Mouse (Mus musculus) midbrain, embryonic 11.5 days (tissue): ENCODE results near the gene Dirc2. TPM values are rescaled to one million over a fixed set of nuclear protein-coding genes. Genes with fewer than 3 reads are reported as not detected.

ENCODE experiments used
- ATAC-seq: fragments of 200-750 bp; cut with Nextera tagmentation; 2 replicates; pipeline ENCODE4 v1.8.0; 2017; ENCODE audit warnings: moderate TSS enrichment, moderate library complexity; ENCODE audit not compliant: low FRiP score
- DNase-seq: peaks from one replicate; pipeline ENCODE4 v3.0.0; 2015; ENCODE audit warnings: low spot score; ENCODE audit errors: missing footprints
- H3K27ac ChIP-seq: fragments of 300-500 bp; sonication (generic); 2 replicates; pipeline ENCODE4 v1.5.1; 2014; ENCODE audit warnings: low read depth, low read length
- H3K27me3 ChIP-seq: fragments of 300-500 bp; sonication (generic); 2 replicates; pipeline ENCODE4 v1.6.1; 2014; ENCODE audit warnings: mild to moderate bottlenecking, low read length, moderate library complexity, mixed read lengths; ENCODE audit not compliant: control insufficient read depth, insufficient read depth
- H3K36me3 ChIP-seq: fragments of 300-500 bp; sonication (generic); 2 replicates; pipeline ENCODE4 v1.6.1; 2014; ENCODE audit warnings: mild to moderate bottlenecking, low read length, moderate library complexity, mixed read lengths; ENCODE audit not compliant: control insufficient read depth, insufficient read depth
- H3K4me1 ChIP-seq: fragments of 300-500 bp; sonication (generic); 2 replicates; pipeline ENCODE4 v1.6.1; 2014; ENCODE audit warnings: low read length; ENCODE audit not compliant: control insufficient read depth, insufficient read depth
- H3K4me2 ChIP-seq: fragments of 300-500 bp; sonication (generic); 2 replicates; pipeline ENCODE4 v1.6.1; 2014; ENCODE audit warnings: mild to moderate bottlenecking, moderate library complexity
- H3K4me3 ChIP-seq: fragments of 300-500 bp; sonication (generic); 2 replicates; pipeline ENCODE4 v1.5.1; 2014; ENCODE audit warnings: low read depth, low read length
- H3K9ac ChIP-seq: fragments of 300-500 bp; sonication (generic); 2 replicates; pipeline ENCODE4 v1.6.1; 2014; ENCODE audit warnings: low read length
- H3K9me3 ChIP-seq: fragments of 300-500 bp; sonication (generic); 2 replicates; pipeline ENCODE4 v1.6.1; 2016; ENCODE audit warnings: low read length; ENCODE audit not compliant: control insufficient read depth
- WGBS: fragments of 180-500 bp; shearing (Covaris S2); extraction: QIAGEN DNeasy Blood & Tissue Kit; methylation state at CpG from one replicate; pipeline ENCODE4 v1.1.7; 2014; 5-methylcytosine and 5-hydroxymethylcytosine counted together
- polyA plus RNA-seq: library from polyadenylated mRNA; unstranded; fragments of >200 nt; fragmentation: Nextera tagmentation; extraction: Ambion mirVana; gene quantifications from 2 replicates; pipeline ENCODE4 v1.2.1, GENCODE M21; 2014

The Dirc2 gene
- polyA plus RNA-seq, 1 experiment from 2014 or later = 19.3 TPM

DNA sequence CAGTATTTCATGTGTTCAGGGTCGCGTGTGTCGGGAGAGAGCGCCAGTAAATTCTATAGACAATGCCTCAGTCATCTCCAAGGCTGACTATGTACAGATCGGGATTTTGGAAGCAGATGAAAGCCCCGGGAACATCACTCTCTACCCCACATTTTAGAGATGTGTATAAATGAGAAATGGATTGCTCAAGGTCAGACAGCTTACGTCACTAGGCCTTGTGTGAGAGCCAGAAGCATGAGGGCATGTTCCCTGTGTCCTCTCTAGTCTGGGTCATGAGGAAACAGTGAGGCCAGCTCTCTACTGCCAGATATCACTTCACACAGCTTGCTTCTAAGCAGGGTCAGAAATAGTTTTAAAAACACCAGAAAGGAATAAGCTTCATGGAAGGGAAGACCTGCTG is 77.5 kb downstream of the Dirc2 start:
- Histone ChIP-seq H3K27me3 (no peaks in the 10 kb centered on the region), H3K9ac (no peak overlapping the region), H3K4me2 (no peak overlapping the region), H3K36me3 (no peaks in the 10 kb centered on the region), H3K4me1 (no peaks in the 10 kb centered on the region), H3K9me3 (no peaks in the 10 kb centered on the region), H3K27ac (no peak overlapping the region), H3K4me3 (no peak overlapping the region)
- ATAC-seq (no peak), DNase-seq (no peak)
- 93% methylated on average over 7 of the region's 7 CpGs for WGBS

DNA sequence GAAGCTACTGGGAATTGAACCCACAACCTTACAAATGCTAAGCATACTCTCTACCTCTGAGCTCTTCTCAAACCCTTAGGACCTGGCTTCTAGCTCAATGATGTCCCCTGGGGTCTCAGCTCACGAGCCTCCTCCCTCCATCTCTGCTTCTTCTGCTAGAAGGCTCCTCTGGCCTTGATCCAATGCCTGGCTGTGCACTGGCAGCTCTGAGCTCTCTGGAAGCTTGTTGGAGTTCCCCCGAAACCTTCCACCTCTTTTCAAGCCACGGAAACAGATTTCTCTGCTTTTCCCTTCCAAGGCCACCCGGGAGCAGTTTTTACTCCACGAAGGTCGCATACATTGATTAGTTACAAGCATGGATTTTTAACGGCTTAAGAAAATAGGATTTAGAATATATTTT is 82.7 kb downstream of the Dirc2 start:
- H3K4me1 ChIP-seq = peaks cover 3% of the 10 kb centered on the region; the same call in 1 of the 2 replicates
- no peak for DNase-seq
- H3K4me2 ChIP-seq = no peak overlapping the region
- H3K27me3 ChIP-seq = peaks cover 5% of the 10 kb centered on the region; the same call in 1 of the 2 replicates
- no peak overlapping the region for H3K4me3 ChIP-seq
- no peak for ATAC-seq
- H3K27ac ChIP-seq = no peak overlapping the region
- no peak overlapping the region for H3K9ac ChIP-seq
- WGBS = 75% methylated on average over 7 of the region's 7 CpGs
- no peaks in the 10 kb centered on the region for H3K9me3 ChIP-seq
- no peaks in the 10 kb centered on the region for H3K36me3 ChIP-seq

DNA sequence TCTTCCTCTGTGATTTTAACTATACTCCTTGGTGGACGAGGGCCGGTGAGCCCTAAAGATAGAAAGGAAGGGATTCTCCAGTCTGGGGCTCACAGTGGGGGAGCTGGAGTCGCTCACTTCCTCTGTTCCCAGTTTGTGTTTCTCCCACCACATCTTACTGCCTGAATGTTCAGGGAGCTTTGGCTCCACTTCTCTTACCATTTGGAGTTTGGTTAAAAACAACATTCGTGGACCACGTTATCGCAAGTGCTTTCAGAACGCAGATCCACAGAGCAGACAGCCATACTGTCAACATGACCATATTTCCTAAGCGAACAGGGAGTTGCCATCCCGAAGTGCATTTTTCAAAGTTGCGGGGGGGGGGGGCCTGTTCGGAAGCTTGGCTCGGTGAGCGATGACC is 84.1 kb downstream of the Dirc2 start:
- Histone ChIP-seq H3K27me3 (peaks cover 7% of the 10 kb centered on the region), H3K4me1 (peaks cover 3% of the 10 kb centered on the region; the same call in 1 of the 2 replicates), H3K36me3 (no peaks in the 10 kb centered on the region), H3K4me2 (no peak overlapping the region), H3K4me3 (no peak overlapping the region), H3K9ac (no peak overlapping the region), H3K9me3 (no peaks in the 10 kb centered on the region), H3K27ac (no peak overlapping the region)
- DNase-seq (no peak), ATAC-seq (no peak)
- WGBS = 84% methylated on average over 13 of the region's 13 CpGs

DNA sequence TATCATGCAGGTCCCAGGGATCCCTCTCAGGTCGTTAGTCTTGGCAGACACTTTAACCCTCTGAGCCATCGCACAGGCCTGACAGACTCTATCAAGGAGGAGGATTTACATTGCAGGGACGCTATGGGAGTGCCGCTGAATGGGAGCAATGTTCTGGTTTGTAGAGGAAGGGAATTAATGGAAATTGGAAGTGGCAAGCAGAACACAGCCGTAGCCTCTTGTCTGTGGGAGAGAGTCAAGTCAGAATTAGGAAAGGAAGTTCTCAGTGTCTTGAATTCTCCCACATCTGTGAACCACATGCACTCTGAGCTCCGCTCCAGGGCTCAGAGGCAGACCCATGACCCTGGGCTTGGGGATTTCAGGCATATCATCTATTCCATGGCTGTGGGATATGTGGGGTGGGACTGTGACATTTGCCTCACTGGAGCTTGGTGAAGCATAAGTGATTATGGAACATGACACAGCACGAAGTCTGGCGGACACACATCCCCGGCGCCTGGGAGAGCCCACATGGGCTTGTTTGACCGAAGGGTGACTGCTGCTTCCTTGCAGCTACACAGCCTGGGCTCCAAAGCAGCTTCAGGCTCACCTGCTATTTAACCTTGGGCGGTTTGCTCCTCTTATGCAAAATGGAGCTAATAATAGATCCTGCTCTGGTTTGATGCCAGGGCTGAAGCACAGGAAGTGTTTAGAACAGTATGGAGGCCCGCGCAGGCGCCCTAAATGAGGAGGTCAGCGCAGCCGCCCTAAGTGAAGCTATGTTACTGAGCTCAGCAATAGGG is 87.6 kb downstream of the Dirc2 start:
- Histone ChIP-seq H3K9me3 (no peaks in the 10 kb centered on the region), H3K4me3 (no peak overlapping the region), H3K27ac (no peak overlapping the region), H3K4me2 (no peak overlapping the region), H3K4me1 (peaks cover 3% of the 10 kb centered on the region; the same call in 1 of the 2 replicates), H3K27me3 (peaks cover 11% of the 10 kb centered on the region), H3K9ac (no peak overlapping the region), H3K36me3 (no peaks in the 10 kb centered on the region)
- DNase-seq (peak; percentile 91), ATAC-seq (peak; percentile 82)
- 55% methylated on average over 17 of the region's 17 CpGs for WGBS

DNA sequence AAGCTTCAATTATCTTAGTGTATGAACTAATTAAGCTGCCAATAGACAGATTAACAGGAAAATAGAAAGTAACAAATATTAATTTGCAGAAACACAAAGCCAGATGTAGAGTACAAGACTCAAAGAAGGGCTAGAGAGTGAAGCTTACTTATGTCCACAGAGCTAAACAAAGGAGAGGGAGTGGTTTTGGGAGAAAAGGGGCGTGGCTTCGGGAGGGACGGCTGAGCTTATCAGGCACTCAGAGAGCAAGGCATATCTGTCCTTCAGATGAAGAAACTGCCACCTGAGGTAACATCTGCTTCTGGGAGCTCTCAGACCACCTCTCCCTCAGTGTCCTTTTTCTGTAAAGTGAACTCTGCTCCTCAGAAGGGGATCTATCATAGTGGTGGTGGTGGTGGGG is 90.7 kb downstream of the Dirc2 start:
- no peak overlapping the region for H3K4me2 ChIP-seq
- H3K4me3 ChIP-seq = no peak overlapping the region
- 43% methylated on average over 3 of the region's 3 CpGs for WGBS
- H3K27ac ChIP-seq = no peak overlapping the region
- no peak overlapping the region for H3K9ac ChIP-seq
- ATAC-seq = no peak
- peaks cover 9% of the 10 kb centered on the region for H3K27me3 ChIP-seq
- H3K9me3 ChIP-seq = no peaks in the 10 kb centered on the region
- H3K36me3 ChIP-seq = no peaks in the 10 kb centered on the region
- DNase-seq = no peak
- peaks cover 3% of the 10 kb centered on the region; the same call in 1 of the 2 replicates for H3K4me1 ChIP-seq

DNA sequence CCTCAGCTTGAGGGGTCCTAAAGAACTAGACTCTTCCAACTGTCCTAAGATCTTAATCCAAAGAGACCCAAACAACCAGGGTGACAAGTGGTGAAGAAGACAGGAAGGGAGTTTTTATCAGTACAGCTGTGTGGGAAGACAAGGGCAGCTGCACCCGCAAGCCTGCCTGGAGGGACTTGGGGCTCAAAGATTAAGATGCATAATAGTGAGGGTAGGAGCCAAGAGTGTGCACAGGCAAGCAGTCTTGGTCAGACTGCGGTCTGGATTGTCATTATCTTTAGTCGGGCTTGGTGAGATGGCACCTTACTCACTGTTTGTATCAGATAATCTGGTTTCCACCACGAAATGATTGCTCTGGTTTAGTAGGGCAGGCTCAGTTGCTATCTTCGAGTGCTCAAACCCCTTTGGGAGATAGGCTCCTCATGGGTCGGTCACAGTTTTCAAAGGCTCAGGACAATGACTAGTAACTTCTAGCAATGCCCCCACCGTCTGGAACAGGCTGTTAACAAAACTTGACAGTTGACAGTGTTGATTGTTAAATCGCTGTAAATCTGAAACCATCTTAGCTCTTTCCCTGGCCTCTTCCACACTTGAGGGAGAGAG is 91.5 kb downstream of the Dirc2 start:
- Histone ChIP-seq H3K36me3 (no peaks in the 10 kb centered on the region), H3K4me2 (no peak overlapping the region), H3K9ac (no peak overlapping the region), H3K4me1 (peaks cover 3% of the 10 kb centered on the region; the same call in 1 of the 2 replicates), H3K9me3 (no peaks in the 10 kb centered on the region), H3K27ac (no peak overlapping the region), H3K27me3 (peaks cover 6% of the 10 kb centered on the region), H3K4me3 (no peak overlapping the region)
- 68% methylated on average over 8 of the region's 8 CpGs for WGBS
- DNase-seq (no peak), ATAC-seq (no peak)

DNA sequence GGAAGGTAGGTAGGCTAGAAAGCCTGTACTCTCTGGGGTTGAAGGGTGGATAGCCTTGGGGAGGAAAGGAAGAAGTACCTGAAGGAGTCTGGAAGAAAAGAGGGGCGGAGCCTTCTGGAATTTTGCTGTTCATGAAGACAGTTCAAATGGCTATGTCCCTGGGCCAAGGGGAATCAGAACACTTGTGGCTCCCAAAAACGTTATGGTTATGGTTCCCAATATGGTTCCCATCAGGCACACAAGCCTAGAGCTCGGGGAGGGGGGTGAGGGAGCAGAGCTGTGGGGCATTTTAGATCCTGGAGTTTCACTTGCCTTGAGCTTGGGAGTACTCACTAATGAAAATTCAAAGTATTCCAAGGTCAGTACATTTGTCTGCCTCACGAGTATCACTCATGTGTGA is 104.3 kb downstream of the Dirc2 start:
- DNase-seq = peak; percentile 72
- ATAC-seq = no peak
- no peaks in the 10 kb centered on the region for H3K4me1 ChIP-seq
- peaks cover 3% of the 10 kb centered on the region; the same call in 1 of the 2 replicates for H3K27me3 ChIP-seq
- WGBS = 83% methylated on average over 4 of the region's 4 CpGs
- H3K36me3 ChIP-seq = peaks cover 36% of the 10 kb centered on the region
- no peak overlapping the region for H3K4me3 ChIP-seq
- no peaks in the 10 kb centered on the region for H3K9me3 ChIP-seq
- H3K27ac ChIP-seq = no peak overlapping the region
- H3K4me2 ChIP-seq = no peak overlapping the region
- no peak overlapping the region for H3K9ac ChIP-seq

DNA sequence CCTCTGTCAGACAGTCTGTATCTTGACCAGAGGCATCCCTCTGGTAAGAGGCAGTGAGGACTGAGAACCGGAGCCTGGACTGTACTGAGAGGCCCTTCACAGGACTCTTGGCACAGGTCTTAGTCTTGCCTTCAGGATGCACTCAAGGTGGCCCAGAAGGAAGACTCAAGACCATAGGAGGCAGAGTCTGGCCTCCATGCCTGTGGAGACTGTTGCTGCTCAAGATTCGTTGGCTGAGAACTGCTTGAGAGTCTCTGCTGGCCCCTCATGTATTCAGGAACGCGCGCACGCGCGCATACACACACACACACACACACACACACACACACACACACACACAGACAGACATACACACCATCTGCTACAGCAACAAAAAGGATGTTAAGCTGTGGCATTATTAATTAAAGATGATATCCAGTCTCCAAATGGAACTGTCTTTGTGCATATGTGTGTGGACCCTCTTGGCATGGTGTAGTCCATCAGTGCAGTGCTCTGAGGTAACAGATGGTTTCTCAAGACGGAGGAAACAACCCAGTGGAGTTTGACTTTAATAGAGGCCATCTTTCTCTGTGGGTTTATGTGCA is 105.2 kb downstream of the Dirc2 start:
- Histone ChIP-seq H3K36me3 (peaks cover 39% of the 10 kb centered on the region), H3K27me3 (peaks cover 6% of the 10 kb centered on the region; the same call in 1 of the 2 replicates), H3K9ac (no peak overlapping the region), H3K4me3 (no peak overlapping the region), H3K27ac (no peak overlapping the region), H3K4me1 (no peaks in the 10 kb centered on the region), H3K9me3 (no peaks in the 10 kb centered on the region), H3K4me2 (no peak overlapping the region)
- 95% methylated on average over 9 of the region's 9 CpGs for WGBS
- peak; percentile 61 for DNase-seq
- no peak for ATAC-seq

DNA sequence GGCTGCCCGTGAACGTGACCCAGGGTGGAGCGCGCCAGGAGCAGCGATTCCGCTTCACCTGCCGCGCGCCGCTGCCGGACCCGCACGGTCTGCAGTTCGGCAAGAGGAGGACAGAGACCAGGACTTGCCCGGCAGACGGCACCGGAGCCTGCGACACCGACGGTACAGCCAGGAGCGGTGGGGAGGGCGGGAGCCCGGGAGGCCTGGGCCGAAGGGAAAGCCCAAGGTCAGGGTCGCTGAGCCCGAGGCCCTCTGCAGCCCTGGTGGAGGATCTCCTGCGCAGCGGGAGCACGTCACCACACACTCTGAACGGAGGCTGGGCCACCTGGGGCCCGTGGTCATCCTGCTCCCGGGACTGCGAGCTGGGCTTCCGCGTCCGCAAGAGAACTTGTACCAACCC is 108.9 kb downstream of the Dirc2 start:
- H3K4me2 ChIP-seq = no peak overlapping the region
- H3K4me3 ChIP-seq = no peak overlapping the region
- WGBS = 30% methylated on average over 36 of the region's 36 CpGs
- no peak overlapping the region for H3K9ac ChIP-seq
- H3K9me3 ChIP-seq = no peaks in the 10 kb centered on the region
- DNase-seq (peak; percentile 88), ATAC-seq (no peak)
- peaks cover 48% of the 10 kb centered on the region for H3K36me3 ChIP-seq
- no peak overlapping the region for H3K27ac ChIP-seq
- peaks cover 6% of the 10 kb centered on the region for H3K27me3 ChIP-seq
- no peaks in the 10 kb centered on the region for H3K4me1 ChIP-seq
